Mouse (Mus musculus): ENCODE results near the gene Tedc1. TPM values are rescaled to one million over a fixed set of nuclear protein-coding genes. Genes with fewer than 3 reads are reported as not detected.

Gene Tedc1
- total RNA-seq, 2 experiments from 2014 or later, result 0.19 to 0.49 TPM

Other genes with a start within 250 kb of the Tedc1 start
- gene Jag2, start 226.6 kb upstream of the Tedc1 start, total RNA-seq (2021), result 10 to 100 TPM; 24.4 to 28.4 TPM
- 10 to 100 TPM in 1 of 2 experiments, 1 to 10 TPM in 1; 5.6 to 10.6 TPM for gene Nudt14, start 214.3 kb upstream of the Tedc1 start, total RNA-seq (2021)
- 10 to 100 TPM; 24.3 to 24.7 TPM for gene Btbd6, start 179.9 kb upstream of the Tedc1 start, total RNA-seq (2021)
- gene Brf1, start 155.7 kb upstream of the Tedc1 start, total RNA-seq (2021), result 10 to 100 TPM; 24.5 to 25.3 TPM
- gene Pacs2, start 141.9 kb upstream of the Tedc1 start, total RNA-seq (2021), result 10 to 100 TPM; 32.5 to 38.9 TPM
- not detected for gene Tex22, start 81.9 kb upstream of the Tedc1 start, total RNA-seq (2021)
- 10 to 100 TPM; 48.7 to 56.4 TPM for gene Mta1, start 58.1 kb upstream of the Tedc1 start, total RNA-seq (2021)
- gene Crip2, start 16.2 kb upstream of the Tedc1 start, total RNA-seq (2021), result 1,000 to 10,000 TPM; 1,482 to 1,552 TPM
- gene Crip1, start 10.1 kb upstream of the Tedc1 start, total RNA-seq (2021), result 100 to 1,000 TPM; 190 to 198 TPM
- not detected for gene Tmem121, start 29.5 kb downstream of the Tedc1 start, total RNA-seq (2021)